Mouse (Mus musculus): ENCODE measurements around the gene Dleu7. TPM values are rescaled to one million over a fixed set of nuclear protein-coding genes. Genes with fewer than 3 reads are reported as not detected.
A peak's percentile ranks its signal among the peaks of the same experiment; 100 is the strongest.

Dleu7 gene
- polyA plus RNA-seq, 1 experiment from 2014 or later: 2.2 TPM

GRCm38 (mm10) chr14:62245557-62245956 is 47.3 kb downstream of the Dleu7 start:
- Histone ChIP-seq H3K27ac (replicated peaks) (0 out of 2 replicates have a peak overlapping the region, but pooled peaks have one; percentile 12), H3K4me3 (replicated peaks) (no peak overlapping the region), H3K27me3 (no peaks in the 10 kb centered on the region), H3K9me3 (replicated peaks) (no peaks in the 10 kb centered on the region), H3K4me2 (replicated peaks) (no peak overlapping the region), H3K36me3 (no peaks in the 10 kb centered on the region), H3K4me1 (no peaks in the 10 kb centered on the region), H3K9ac (no peak overlapping the region)
- ATAC-seq (ENCODE audit: insufficient number of reproducible peaks, low FRiP score, low TSS enrichment, low read depth): no peak
- 24% methylated on average over 4 of the region's 4 CpGs for WGBS

- Histone ChIP-seq H3K4me2 (replicated peaks) (no peak overlapping the region), H3K4me1 (no peaks in the 10 kb centered on the region), H3K4me3 (replicated peaks) (no peak overlapping the region), H3K27me3 (no peaks in the 10 kb centered on the region), H3K36me3 (no peaks in the 10 kb centered on the region), H3K27ac (replicated peaks) (no peak overlapping the region), H3K9me3 (replicated peaks) (no peaks in the 10 kb centered on the region), H3K9ac (no peak overlapping the region)
- 68% methylated on average over 2 of the region's 2 CpGs for WGBS
- no peak for ATAC-seq (ENCODE audit: insufficient number of reproducible peaks, low FRiP score, low TSS enrichment, low read depth)
These were observed 49.3 kb downstream of the Dleu7 start for GRCm38 (mm10) chr14:62243530-62243929.

- H3K4me1 ChIP-seq: peaks cover 16% of the 10 kb centered on the region
- no peaks in the 10 kb centered on the region for H3K36me3 ChIP-seq
- no peak for ATAC-seq (ENCODE audit: insufficient number of reproducible peaks, low FRiP score, low TSS enrichment, low read depth)
- no peaks in the 10 kb centered on the region for H3K9me3 ChIP-seq (replicated peaks)
- H3K9ac ChIP-seq: no peak overlapping the region
- H3K27ac ChIP-seq (replicated peaks): peak overlapping the region; percentile 28; the same call in 1 of the 2 replicates
- no peak overlapping the region for H3K4me2 ChIP-seq (replicated peaks)
- H3K27me3 ChIP-seq: no peaks in the 10 kb centered on the region
- no peak overlapping the region for H3K4me3 ChIP-seq (replicated peaks)
- WGBS: 36% methylated on average over 7 of the region's 7 CpGs
These were observed 56.9 kb downstream of the Dleu7 start for GRCm38 (mm10) chr14:62235969-62236368.

- Histone ChIP-seq H3K9ac (no peak overlapping the region), H3K4me2 (replicated peaks) (no peak overlapping the region), H3K27me3 (no peaks in the 10 kb centered on the region), H3K4me3 (replicated peaks) (no peak overlapping the region), H3K27ac (replicated peaks) (peak overlapping the region; percentile 39; the same call in 1 of the 2 replicates), H3K9me3 (replicated peaks) (no peaks in the 10 kb centered on the region), H3K4me1 (peaks cover 16% of the 10 kb centered on the region), H3K36me3 (no peaks in the 10 kb centered on the region)
- no peak for ATAC-seq (ENCODE audit: insufficient number of reproducible peaks, low FRiP score, low TSS enrichment, low read depth)
- 25% methylated on average over 1 of the region's 1 CpGs for WGBS
These were observed 57.6 kb downstream of the Dleu7 start for GRCm38 (mm10) chr14:62235214-62235613.

GRCm38 (mm10) chr14:62230968-62231367 is 61.9 kb downstream of the Dleu7 start:
- Histone ChIP-seq H3K9me3 (replicated peaks) (no peaks in the 10 kb centered on the region), H3K36me3 (no peaks in the 10 kb centered on the region), H3K27me3 (no peaks in the 10 kb centered on the region), H3K4me3 (replicated peaks) (no peak overlapping the region), H3K27ac (replicated peaks) (no peak overlapping the region), H3K4me2 (replicated peaks) (no peak overlapping the region), H3K4me1 (peaks cover 8% of the 10 kb centered on the region), H3K9ac (no peak overlapping the region)
- ATAC-seq (ENCODE audit: insufficient number of reproducible peaks, low FRiP score, low TSS enrichment, low read depth): no peak
- WGBS: 54% methylated on average over 3 of the region's 3 CpGs

GRCm38 (mm10) chr14:62227101-62227500 is 65.7 kb downstream of the Dleu7 start:
- H3K4me2 ChIP-seq (replicated peaks): no peak overlapping the region
- ATAC-seq (ENCODE audit: insufficient number of reproducible peaks, low FRiP score, low TSS enrichment, low read depth): no peak
- H3K4me3 ChIP-seq (replicated peaks): no peak overlapping the region
- H3K27ac ChIP-seq (replicated peaks): no peak overlapping the region
- H3K4me1 ChIP-seq: no peaks in the 10 kb centered on the region
- WGBS: 61% methylated on average over 5 of the region's 5 CpGs
- no peaks in the 10 kb centered on the region for H3K27me3 ChIP-seq
- no peak overlapping the region for H3K9ac ChIP-seq
- H3K36me3 ChIP-seq: no peaks in the 10 kb centered on the region
- no peaks in the 10 kb centered on the region for H3K9me3 ChIP-seq (replicated peaks)

- no peaks in the 10 kb centered on the region for H3K27me3 ChIP-seq
- no peak overlapping the region for H3K4me2 ChIP-seq (replicated peaks)
- 73% methylated on average over 11 of the region's 11 CpGs for WGBS
- H3K36me3 ChIP-seq: no peaks in the 10 kb centered on the region
- no peaks in the 10 kb centered on the region for H3K9me3 ChIP-seq (replicated peaks)
- no peak overlapping the region for H3K9ac ChIP-seq
- ATAC-seq (ENCODE audit: insufficient number of reproducible peaks, low FRiP score, low TSS enrichment, low read depth): no peak
- H3K27ac ChIP-seq (replicated peaks): no peak overlapping the region
- no peaks in the 10 kb centered on the region for H3K4me1 ChIP-seq
- H3K4me3 ChIP-seq (replicated peaks): no peak overlapping the region
These were observed 66.2 kb downstream of the Dleu7 start for GRCm38 (mm10) chr14:62226576-62227047.

Other genes with a start within 250 kb of the Dleu7 start
- gene Rnaseh2b, start 458 bp downstream of the Dleu7 start, polyA plus RNA-seq (2015; fragmentation: Nextera tagmentation; extraction: Ambion mirVana): 48.0 and 48.9 TPM in 2 replicates
- gene Gucy1b2, start 163.2 kb upstream of the Dleu7 start, polyA plus RNA-seq (2015; fragmentation: Nextera tagmentation; extraction: Ambion mirVana): 0.40 and 0.51 TPM in 2 replicates